Mouse (Mus musculus): ENCODE results near the gene Lingo2.

DNA sequence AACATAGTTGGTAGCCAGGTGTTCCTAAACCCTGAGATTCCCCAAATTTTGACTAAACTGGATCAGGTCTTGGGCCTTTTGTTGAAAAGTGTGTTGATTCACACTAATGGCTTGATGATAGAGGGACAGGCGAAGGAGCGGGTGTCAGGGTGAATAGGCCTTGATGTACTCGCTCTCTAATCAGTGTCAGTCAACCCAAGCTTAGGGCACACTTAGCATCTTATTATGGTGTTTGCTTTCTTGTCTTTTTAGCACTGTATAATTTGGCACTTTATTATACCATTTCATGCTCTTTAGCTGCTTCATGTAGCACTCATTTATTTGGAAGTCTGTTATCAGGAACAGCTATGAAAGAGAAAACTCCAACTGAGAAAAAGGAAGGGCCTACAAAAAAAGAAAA lies 582.6 kb downstream of the Lingo2 start:
- TF ChIP-seq MAX (IDR thresholded peaks at IDR 0.05; ENCODE audit: low read length) (no peak), TCF12 (IDR thresholded peaks at IDR 0.05; ENCODE audit: low read depth, low read length) (no peak), MAFK (IDR thresholded peaks at IDR 0.05; ENCODE audit: insufficient replicate concordance, low read length) (no peak), ZC3H11A (IDR thresholded peaks at IDR 0.05; ENCODE audit: low read depth, low read length) (no peak), POLR2A (IDR thresholded peaks at IDR 0.05; ENCODE audit: low read depth, low read length) (no peak), ZNF384 (IDR thresholded peaks at IDR 0.05; ENCODE audit: low read depth, low read length) (no peak), NRF1 (IDR thresholded peaks at IDR 0.05; ENCODE audit: low read depth, low read length) (no peak), EP300 (IDR thresholded peaks at IDR 0.05; ENCODE audit: low read length) (no peak), BHLHE40 (IDR thresholded peaks at IDR 0.05; ENCODE audit: low read depth, low read length) (no peak)
